Mouse (Mus musculus) forebrain, embryonic 11.5 days (tissue): ENCODE results near the gene Rcor1. TPM values are rescaled to one million over a fixed set of nuclear protein-coding genes. Genes with fewer than 3 reads are reported as not detected.

Source experiments
- ATAC-seq: fragments of 200-750 bp; cut with Nextera tagmentation; replicated peaks from 2 replicates; pipeline ENCODE4 v1.8.0; 2017; ENCODE audit warnings: moderate TSS enrichment; ENCODE audit not compliant: low FRiP score
- DNase-seq: peaks from one replicate; pipeline ENCODE4 v3.0.0-alpha.2; 2017; ENCODE audit warnings: low spot score
- H3K27ac ChIP-seq: fragments of 300-500 bp; sonication (generic); 2 replicates; pipeline ENCODE4 v1.5.1; 2014; ENCODE audit warnings: low read depth, low read length
- H3K27me3 ChIP-seq: fragments of 300-500 bp; sonication (generic); 2 replicates; pipeline ENCODE4 v1.6.1; 2014; ENCODE audit warnings: mild to moderate bottlenecking, low read length, mixed read lengths; ENCODE audit not compliant: control insufficient read depth, insufficient read depth
- H3K36me3 ChIP-seq: fragments of 300-500 bp; sonication (generic); 2 replicates; pipeline ENCODE4 v1.6.1; 2014; ENCODE audit warnings: mild to moderate bottlenecking, low read length, moderate library complexity, mixed read lengths; ENCODE audit not compliant: control insufficient read depth, insufficient read depth
- H3K4me1 ChIP-seq: fragments of 300-500 bp; sonication (generic); replicated peaks from 2 replicates; pipeline ENCODE4 v1.6.1; 2014; ENCODE audit warnings: low read length, mixed read lengths; ENCODE audit not compliant: control insufficient read depth, insufficient read depth
- H3K4me2 ChIP-seq: fragments of 300-500 bp; sonication (generic); 2 replicates; pipeline ENCODE4 v1.6.1; 2014; ENCODE audit warnings: low read depth, mild to moderate bottlenecking, low read length, moderate library complexity, mixed read lengths; ENCODE audit not compliant: severe bottlenecking
- H3K4me3 ChIP-seq: fragments of 300-500 bp; sonication (generic); 2 replicates; pipeline ENCODE4 v1.5.1; 2014; ENCODE audit warnings: low read depth, low read length
- H3K9ac ChIP-seq: fragments of 300-500 bp; sonication (generic); 2 replicates; pipeline ENCODE4 v1.6.1; 2014; ENCODE audit warnings: low read length
- H3K9me3 ChIP-seq: fragments of 300-500 bp; sonication (generic); 2 replicates; pipeline ENCODE4 v1.6.1; 2016; ENCODE audit warnings: low read length, mixed read lengths; ENCODE audit not compliant: control insufficient read depth
- whole genome bisulfite sequencing: fragments of 180-500 bp; shearing (Covaris S2); extraction: QIAGEN DNeasy Blood & Tissue Kit; methylation state at CpG from one replicate; pipeline ENCODE4 v1.1.7; 2014; 5-methylcytosine and 5-hydroxymethylcytosine counted together
- polyA plus RNA-seq: library from polyadenylated mRNA; unstranded; fragments of >200 nt; fragmentation: Nextera tagmentation; extraction: Ambion mirVana; gene quantifications from 2 replicates; pipeline ENCODE4 v1.2.1, GENCODE M21; 2014

The Rcor1 gene
- polyA plus RNA-seq, 1 experiment from 2014 or later: 14.2 TPM

DNA sequence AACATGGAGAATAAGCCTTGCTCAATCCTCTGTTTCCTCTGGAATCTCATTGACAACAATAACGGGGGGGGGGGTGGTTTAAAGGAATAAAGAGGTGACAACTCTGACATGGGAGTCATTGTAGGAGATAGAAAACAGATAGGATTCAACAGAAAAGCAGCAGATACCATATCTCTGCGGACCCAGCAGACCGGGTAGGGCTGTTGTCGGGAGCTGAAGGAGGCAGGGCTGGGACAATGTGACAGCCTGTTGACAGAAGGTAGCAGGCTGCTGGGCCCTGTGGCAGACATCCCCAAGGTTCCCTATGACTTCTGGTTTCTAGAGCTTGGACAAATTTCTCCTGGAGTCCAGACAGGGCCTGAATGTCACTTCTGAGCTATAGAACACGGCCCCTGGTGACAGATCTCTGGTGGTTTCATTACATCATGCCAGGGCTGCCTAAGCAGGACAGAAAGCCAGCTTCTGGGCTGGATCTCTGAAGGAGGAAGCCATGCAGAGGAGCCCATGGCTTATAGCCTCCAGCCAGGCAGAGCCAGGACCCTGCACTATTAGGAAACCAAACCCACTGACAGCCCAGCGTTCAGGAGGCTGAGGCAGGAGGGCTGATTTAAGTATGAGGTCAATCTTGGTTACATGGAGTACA, 29.4 kb upstream of the Rcor1 start:
- Histone ChIP-seq H3K9me3 (no peaks in the 10 kb centered on the region), H3K9ac (no peak overlapping the region), H3K27ac (no peak overlapping the region), H3K4me3 (no peak overlapping the region), H3K27me3 (no peaks in the 10 kb centered on the region), H3K4me2 (no peak overlapping the region), H3K36me3 (no peaks in the 10 kb centered on the region), H3K4me1 (no peaks in the 10 kb centered on the region)
- 87% methylated on average over 6 of the region's 6 CpGs for WGBS
- no peak for ATAC-seq
- DNase-seq: no peak

DNA sequence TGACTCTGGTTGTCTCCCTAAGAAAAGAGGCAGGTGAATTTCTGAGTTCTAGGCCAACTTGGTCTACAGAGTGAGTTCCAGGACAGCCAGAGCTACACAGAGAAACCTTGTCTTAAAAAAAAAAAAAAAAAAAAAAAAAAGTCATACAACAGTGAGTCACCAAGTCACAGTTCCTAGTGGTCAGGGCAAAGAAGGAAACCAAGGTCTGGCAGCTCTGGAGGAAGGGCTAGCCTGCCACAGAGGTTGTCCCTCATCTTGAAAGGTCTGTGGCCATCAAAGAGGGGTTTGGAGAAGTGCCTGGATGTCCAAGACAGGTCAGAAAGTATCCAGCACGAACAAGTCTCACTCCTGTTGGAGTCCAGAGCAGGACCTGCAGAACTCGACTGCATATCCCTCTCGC, 22.3 kb upstream of the Rcor1 start:
- no peak for ATAC-seq
- no peaks in the 10 kb centered on the region for H3K36me3 ChIP-seq
- WGBS: 75% methylated on average over 3 of the region's 3 CpGs

DNA sequence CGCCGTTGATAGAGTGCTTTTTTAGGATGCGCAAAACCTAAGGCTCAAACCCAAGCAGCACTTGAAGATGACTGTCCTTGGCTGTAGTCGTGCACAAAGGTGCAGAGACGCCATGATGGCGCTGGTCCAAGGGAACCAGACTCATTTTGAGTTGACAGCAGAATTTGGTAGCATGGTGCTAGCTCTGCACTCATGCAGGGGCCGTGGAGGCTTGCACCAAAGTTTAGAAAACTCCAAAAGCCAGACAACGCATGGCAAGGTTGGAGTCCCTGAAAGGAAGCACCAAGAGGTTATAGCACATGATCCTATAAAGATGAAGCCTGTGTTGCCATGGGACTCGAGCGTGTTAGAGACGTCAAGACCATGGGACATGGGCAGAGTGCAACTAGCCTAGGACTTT, 21.1 kb upstream of the Rcor1 start:
- Histone ChIP-seq H3K9ac (no peak overlapping the region), H3K36me3 (no peaks in the 10 kb centered on the region), H3K27me3 (no peaks in the 10 kb centered on the region), H3K4me2 (no peak overlapping the region), H3K4me1 (no peaks in the 10 kb centered on the region), H3K4me3 (no peak overlapping the region), H3K9me3 (no peaks in the 10 kb centered on the region), H3K27ac (no peak overlapping the region)
- no peak for DNase-seq
- WGBS: 92% methylated on average over 11 of the region's 11 CpGs
- no peak for ATAC-seq

More for the DNA sequence above, 22.3 kb upstream of the Rcor1 start:
- Histone ChIP-seq H3K27ac (no peak overlapping the region), H3K4me1 (no peaks in the 10 kb centered on the region), H3K9ac (no peak overlapping the region), H3K27me3 (no peaks in the 10 kb centered on the region), H3K4me2 (no peak overlapping the region), H3K4me3 (no peak overlapping the region), H3K9me3 (no peaks in the 10 kb centered on the region)
- no peak for DNase-seq

DNA sequence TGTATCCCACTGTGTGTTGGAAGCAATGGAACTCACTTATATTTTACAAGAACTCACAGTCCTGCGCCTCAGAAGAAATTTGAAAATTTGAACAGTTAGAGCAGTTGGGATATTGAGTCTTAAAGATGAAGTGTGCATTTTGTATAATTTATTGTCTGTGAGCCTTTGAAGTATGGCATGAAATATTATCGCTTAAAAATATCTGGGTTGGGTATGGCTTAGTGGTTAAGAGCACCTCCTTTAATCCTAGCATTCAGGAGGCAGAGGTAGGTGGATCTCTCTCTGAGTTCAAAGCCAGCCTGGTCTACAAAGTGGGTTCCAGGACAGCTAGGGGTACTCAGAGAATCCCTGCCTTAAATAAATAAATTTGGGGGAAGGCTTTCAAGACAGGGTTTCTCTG, 20.1 kb upstream of the Rcor1 start:
- no peaks in the 10 kb centered on the region for H3K9me3 ChIP-seq
- H3K4me2 ChIP-seq: no peak overlapping the region
- H3K27ac ChIP-seq: no peak overlapping the region
- H3K27me3 ChIP-seq: no peaks in the 10 kb centered on the region
- WGBS: 90% methylated on average over 2 of the region's 2 CpGs
- no peak for DNase-seq
- no peaks in the 10 kb centered on the region for H3K4me1 ChIP-seq
- no peaks in the 10 kb centered on the region for H3K36me3 ChIP-seq
- ATAC-seq: no peak
- H3K4me3 ChIP-seq: no peak overlapping the region
- H3K9ac ChIP-seq: no peak overlapping the region

DNA sequence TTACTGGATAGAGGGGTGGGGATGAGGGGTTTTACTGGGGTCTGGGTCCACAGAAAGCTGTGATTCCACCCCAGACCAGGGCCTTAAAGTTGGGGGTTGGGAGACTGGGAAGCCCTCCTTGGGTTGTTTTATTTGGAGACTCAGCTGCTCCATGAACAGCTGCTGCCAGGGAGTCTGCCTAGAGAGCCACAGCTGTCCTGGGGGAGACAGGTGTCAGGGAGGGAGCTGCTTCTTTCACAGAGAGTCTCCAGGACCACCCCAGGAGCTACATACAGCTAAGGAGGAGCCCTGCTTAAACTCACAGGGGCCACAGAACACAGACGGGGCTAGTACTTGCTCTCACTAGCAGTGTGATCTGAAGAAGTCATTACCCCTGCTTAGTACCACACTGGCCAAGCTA, 18.0 kb upstream of the Rcor1 start:
- no peaks in the 10 kb centered on the region for H3K9me3 ChIP-seq
- H3K27ac ChIP-seq: no peak overlapping the region
- no peak overlapping the region for H3K9ac ChIP-seq
- H3K4me1 ChIP-seq: no peaks in the 10 kb centered on the region
- H3K4me3 ChIP-seq: no peak overlapping the region
- DNase-seq (no peak), ATAC-seq (no peak)
- H3K4me2 ChIP-seq: no peak overlapping the region
- H3K36me3 ChIP-seq: no peaks in the 10 kb centered on the region
- H3K27me3 ChIP-seq: no peaks in the 10 kb centered on the region
- WGBS: 23% methylated on average over 1 of the region's 1 CpGs

DNA sequence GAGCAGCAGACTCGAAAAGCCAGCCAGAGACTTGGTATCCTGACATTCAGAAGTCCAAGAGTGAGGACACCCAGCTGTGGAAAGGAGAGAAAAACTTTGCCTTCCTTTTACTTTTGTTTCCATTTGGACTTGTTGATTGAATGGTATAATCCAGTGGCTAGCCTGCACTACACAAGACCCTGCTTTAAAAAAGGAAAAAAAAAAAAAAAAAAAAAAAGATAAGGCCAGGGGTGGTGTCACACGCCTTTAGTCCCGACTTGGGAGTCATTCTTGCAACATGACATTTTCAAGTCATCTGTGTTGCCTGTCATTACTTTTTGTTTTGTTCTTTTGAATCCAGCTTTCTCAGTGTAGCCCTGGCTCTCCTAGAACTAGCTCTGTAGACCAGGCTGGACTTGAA, 17.6 kb upstream of the Rcor1 start:
- H3K27ac ChIP-seq: no peak overlapping the region
- H3K4me1 ChIP-seq: no peaks in the 10 kb centered on the region
- H3K27me3 ChIP-seq: no peaks in the 10 kb centered on the region
- DNase-seq (no peak), ATAC-seq (no peak)
- no peaks in the 10 kb centered on the region for H3K9me3 ChIP-seq
- H3K36me3 ChIP-seq: no peaks in the 10 kb centered on the region
- 69% methylated on average over 3 of the region's 3 CpGs for WGBS
- H3K4me2 ChIP-seq: no peak overlapping the region
- no peak overlapping the region for H3K9ac ChIP-seq
- no peak overlapping the region for H3K4me3 ChIP-seq

DNA sequence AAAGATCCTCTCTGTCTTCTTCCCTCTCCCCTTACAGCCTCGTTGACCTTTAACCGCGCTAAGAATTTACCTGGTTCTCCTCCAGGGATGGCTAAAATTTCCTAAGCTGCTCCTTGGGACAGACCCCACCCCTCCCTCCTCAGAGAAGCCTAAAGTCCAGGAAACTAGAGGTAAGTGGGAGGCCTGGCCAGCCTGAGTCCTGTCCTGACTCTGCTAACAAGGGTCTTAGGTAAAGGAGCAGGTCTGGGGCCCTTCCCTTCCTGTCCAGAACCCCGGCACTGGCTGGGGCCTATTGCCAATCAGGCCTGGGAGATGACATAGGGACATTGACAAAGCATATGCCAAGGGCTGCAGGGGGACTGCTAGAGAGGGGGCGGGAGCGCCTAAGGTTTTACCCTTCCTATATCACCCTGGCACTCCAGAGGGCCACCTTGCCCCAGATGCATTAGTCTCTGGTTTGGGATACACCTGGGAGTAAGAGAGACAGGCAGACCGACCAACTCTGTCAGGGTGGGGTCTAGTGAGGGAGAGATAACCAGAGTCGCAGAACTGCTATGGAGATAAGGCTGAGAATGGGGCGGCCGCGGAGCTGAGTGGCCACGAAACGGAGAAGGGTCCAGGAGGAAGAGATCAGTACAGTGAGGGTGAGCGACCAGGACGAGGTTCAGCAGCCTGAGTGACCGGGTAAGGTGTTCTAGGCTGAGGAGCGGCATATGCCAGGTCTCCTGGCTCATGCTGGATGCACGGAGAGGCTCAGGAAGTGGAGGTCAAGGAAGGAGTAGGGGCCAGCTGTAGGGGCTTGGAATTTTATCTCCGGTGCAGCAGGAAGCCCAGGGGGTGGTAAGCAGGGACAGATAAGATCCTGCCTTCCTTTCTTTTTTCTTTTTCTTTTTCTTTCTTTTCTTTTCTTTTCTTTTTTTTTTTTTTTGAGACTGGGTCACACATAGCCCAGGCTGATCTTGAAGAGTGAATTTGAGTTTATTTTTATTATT, 10.7 kb upstream of the Rcor1 start:
- H3K27ac ChIP-seq: no peak overlapping the region
- H3K4me3 ChIP-seq: no peak overlapping the region
- no peaks in the 10 kb centered on the region for H3K36me3 ChIP-seq
- no peaks in the 10 kb centered on the region for H3K9me3 ChIP-seq
- no peaks in the 10 kb centered on the region for H3K27me3 ChIP-seq
- no peak overlapping the region for H3K4me2 ChIP-seq
- no peak overlapping the region for H3K9ac ChIP-seq
- ATAC-seq (no peak), DNase-seq (no peak)
- 70% methylated on average over 19 of the region's 19 CpGs for WGBS
- H3K4me1 ChIP-seq: no peaks in the 10 kb centered on the region

DNA sequence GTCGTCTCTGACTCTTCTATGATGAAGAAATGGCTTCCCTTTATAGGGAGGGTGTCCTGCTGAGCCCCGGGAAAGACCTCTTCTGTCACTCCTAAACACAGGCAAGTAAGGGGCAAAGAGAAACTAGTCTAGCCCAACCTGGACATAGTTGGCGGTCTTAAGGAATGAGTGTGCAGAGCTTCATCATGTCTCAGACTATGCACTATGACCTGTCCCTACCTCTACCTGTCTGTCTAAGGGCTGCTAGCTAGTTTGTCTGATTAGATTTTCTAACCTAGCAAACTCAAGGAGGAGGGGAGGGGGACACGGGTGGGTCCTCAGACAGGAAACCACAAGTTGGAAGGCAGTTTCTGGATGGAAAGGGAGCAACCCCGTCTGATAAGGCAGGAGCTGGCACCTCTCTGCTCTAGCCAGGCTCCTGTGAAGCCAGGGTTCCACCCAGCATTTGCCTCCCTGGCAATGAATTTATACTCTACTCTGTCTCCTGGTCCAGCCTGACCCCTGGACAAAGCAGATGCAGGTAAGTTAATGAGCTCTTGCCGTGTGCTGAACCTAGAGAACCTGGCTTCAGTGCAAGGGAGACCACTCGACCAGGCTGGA, 9.8 kb upstream of the Rcor1 start:
- 79% methylated on average over 7 of the region's 7 CpGs for WGBS
- no peaks in the 10 kb centered on the region for H3K9me3 ChIP-seq
- no peak overlapping the region for H3K4me2 ChIP-seq
- H3K27ac ChIP-seq: no peak overlapping the region
- no peak for DNase-seq
- H3K27me3 ChIP-seq: no peaks in the 10 kb centered on the region
- H3K9ac ChIP-seq: no peak overlapping the region
- no peaks in the 10 kb centered on the region for H3K36me3 ChIP-seq
- ATAC-seq: no peak
- no peak overlapping the region for H3K4me3 ChIP-seq
- no peaks in the 10 kb centered on the region for H3K4me1 ChIP-seq
